Mouse (Mus musculus): ENCODE measurements around the gene Zfp184. TPM values are rescaled to one million over a fixed set of nuclear protein-coding genes. Genes with fewer than 3 reads are reported as not detected.

Gene Zfp184
- polyA plus RNA-seq, 2 experiments: 0.41 to 0.50 TPM

DNA sequence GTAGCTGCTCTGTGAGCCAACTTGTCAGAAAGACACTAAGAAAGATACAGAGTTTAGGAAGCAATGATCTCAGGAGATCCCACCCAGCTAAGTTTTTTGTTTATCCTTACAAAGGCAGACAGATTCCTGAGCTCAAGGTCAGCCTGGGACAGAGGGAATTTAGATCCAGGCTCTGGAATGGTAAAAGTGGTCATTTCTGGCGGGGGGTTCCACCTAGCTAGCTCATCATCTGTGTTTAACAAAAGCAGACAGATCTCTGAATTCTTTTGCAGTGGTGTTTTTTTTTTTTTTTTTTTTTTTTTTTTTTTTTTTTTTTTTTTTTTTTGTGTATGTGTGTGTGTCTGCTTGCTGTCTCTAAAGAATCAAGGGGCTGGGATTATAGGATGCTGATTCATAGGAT, 24.4 kb downstream of the Zfp184 start:
- no peak for ATAC-seq (ENCODE audit: insufficient read depth)
- H3K4me1 ChIP-seq (replicated peaks; ENCODE audit: control insufficient read depth in 2 of 2, insufficient read depth in 2 of 2, low read length in 1 of 2): peaks cover 0 to 3% of the 10 kb centered on the region in 2 experiments; a peak in 2 of 4 replicates
- no peak for TF ChIP-seq EP300 (IDR thresholded peaks at IDR 0.05; ENCODE audit: low read depth)
- no peak for TF ChIP-seq CTCF (IDR thresholded peaks at IDR 0.05; ENCODE audit: low read depth)
- H3K4me2 ChIP-seq (ENCODE audit: low read depth): no peak overlapping the region
- H3K9ac ChIP-seq (replicated peaks): no peak overlapping the region
- H3K36me3 ChIP-seq (replicated peaks; ENCODE audit: control insufficient read depth, insufficient read depth, low read depth): no peaks in the 10 kb centered on the region
- H3K27ac ChIP-seq: no peak overlapping the region
- no peak overlapping the region for H3K4me3 ChIP-seq (ENCODE audit: insufficient read depth in 1 of 2, low read depth in 2 of 2, low read length in 2 of 2)
- 29% methylated on average over 1 of the region's 1 CpGs for WGBS (ENCODE audit: insufficient replicate concordance)
- H3K27me3 ChIP-seq (ENCODE audit: control insufficient read depth, insufficient read depth, low read length): no peaks in the 10 kb centered on the region
- no peaks in the 10 kb centered on the region for H3K9me3 ChIP-seq (ENCODE audit: control insufficient read depth, low read length)
- no peak for DNase-seq (ENCODE audit: low read depth in 3 of 3, low spot score in 3 of 3)

DNA sequence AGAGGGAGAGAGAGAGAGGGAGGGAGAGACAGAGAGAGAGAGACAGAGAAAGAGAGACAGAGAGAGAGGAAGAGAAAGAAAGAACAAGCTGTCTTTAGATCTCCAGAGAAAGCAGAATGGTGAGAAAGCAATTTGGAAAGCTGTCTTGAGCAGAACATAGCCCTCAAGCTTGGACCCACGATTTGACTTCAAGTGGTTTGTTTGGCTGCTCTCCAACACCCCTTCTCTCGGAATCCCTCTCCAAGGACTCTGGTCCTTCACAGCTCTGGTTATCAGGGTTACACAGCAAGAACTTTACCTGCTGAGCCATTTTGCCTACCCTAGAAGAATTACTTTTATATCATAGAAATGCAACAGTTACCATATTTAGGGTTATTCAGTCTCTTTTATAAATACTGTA, 24.9 kb downstream of the Zfp184 start:
- Histone ChIP-seq H3K4me3 (ENCODE audit: insufficient read depth in 1 of 2, low read depth in 2 of 2, low read length in 2 of 2) (no peak overlapping the region), H3K4me2 (ENCODE audit: low read depth) (no peak overlapping the region), H3K9me3 (ENCODE audit: control insufficient read depth, low read length) (no peaks in the 10 kb centered on the region), H3K27ac (no peak overlapping the region), H3K4me1 (replicated peaks; ENCODE audit: control insufficient read depth in 2 of 2, insufficient read depth in 2 of 2, low read length in 1 of 2) (peaks cover 0 to 3% of the 10 kb centered on the region in 2 experiments; a peak in 2 of 4 replicates), H3K36me3 (replicated peaks; ENCODE audit: control insufficient read depth, insufficient read depth, low read depth) (no peaks in the 10 kb centered on the region), H3K9ac (replicated peaks) (no peak overlapping the region), H3K27me3 (ENCODE audit: control insufficient read depth, insufficient read depth, low read length) (no peaks in the 10 kb centered on the region)
- 36% methylated on average over 2 of the region's 2 CpGs for WGBS (ENCODE audit: insufficient replicate concordance)
- TF ChIP-seq EP300 (IDR thresholded peaks at IDR 0.05; ENCODE audit: low read depth): no peak
- TF ChIP-seq CTCF (IDR thresholded peaks at IDR 0.05; ENCODE audit: low read depth): no peak
- ATAC-seq (ENCODE audit: insufficient read depth) (no peak), DNase-seq (ENCODE audit: low read depth in 3 of 3, low spot score in 3 of 3) (no peak)

DNA sequence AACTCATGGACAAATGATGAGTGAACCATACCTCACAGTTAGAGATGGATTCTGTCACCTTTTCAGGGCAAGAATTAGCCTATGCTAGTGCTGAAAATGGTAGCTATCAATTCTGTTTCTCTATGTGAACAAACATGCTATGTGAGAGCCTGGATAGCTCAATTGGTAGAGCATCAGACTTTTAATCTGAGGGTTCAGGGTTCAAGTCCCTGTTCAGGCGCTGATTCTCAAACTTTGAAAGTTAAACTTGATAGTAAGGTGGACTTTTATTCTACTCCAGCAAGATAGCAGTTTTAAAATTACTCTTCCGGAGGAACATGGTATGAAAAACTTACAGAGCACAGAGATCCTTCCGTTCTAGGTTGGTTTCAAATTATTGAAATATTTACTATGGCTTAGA, 26.7 kb downstream of the Zfp184 start:
- no peak for ATAC-seq (ENCODE audit: insufficient read depth)
- H3K4me2 ChIP-seq (ENCODE audit: low read depth): no peak overlapping the region
- H3K27me3 ChIP-seq (ENCODE audit: control insufficient read depth, insufficient read depth, low read length): no peaks in the 10 kb centered on the region
- peaks cover 2 to 3% of the 10 kb centered on the region in 2 experiments; a peak in 2 of 4 replicates for H3K4me1 ChIP-seq (replicated peaks; ENCODE audit: control insufficient read depth in 2 of 2, insufficient read depth in 2 of 2, low read length in 1 of 2)
- H3K27ac ChIP-seq: no peak overlapping the region
- peak in 1 of 3 experiments; percentile 2 for DNase-seq (ENCODE audit: low read depth in 3 of 3, low spot score in 3 of 3)
- TF ChIP-seq CTCF (IDR thresholded peaks at IDR 0.05; ENCODE audit: low read depth) (no peak), EP300 (IDR thresholded peaks at IDR 0.05; ENCODE audit: low read depth) (no peak)
- no peak overlapping the region for H3K9ac ChIP-seq (replicated peaks)
- no peaks in the 10 kb centered on the region for H3K36me3 ChIP-seq (replicated peaks; ENCODE audit: control insufficient read depth, insufficient read depth, low read depth)
- 16% methylated on average over 3 of the region's 3 CpGs for WGBS (ENCODE audit: insufficient replicate concordance)
- no peaks in the 10 kb centered on the region for H3K9me3 ChIP-seq (ENCODE audit: control insufficient read depth, low read length)
- no peak overlapping the region for H3K4me3 ChIP-seq (ENCODE audit: insufficient read depth in 1 of 2, low read depth in 2 of 2, low read length in 2 of 2)

DNA sequence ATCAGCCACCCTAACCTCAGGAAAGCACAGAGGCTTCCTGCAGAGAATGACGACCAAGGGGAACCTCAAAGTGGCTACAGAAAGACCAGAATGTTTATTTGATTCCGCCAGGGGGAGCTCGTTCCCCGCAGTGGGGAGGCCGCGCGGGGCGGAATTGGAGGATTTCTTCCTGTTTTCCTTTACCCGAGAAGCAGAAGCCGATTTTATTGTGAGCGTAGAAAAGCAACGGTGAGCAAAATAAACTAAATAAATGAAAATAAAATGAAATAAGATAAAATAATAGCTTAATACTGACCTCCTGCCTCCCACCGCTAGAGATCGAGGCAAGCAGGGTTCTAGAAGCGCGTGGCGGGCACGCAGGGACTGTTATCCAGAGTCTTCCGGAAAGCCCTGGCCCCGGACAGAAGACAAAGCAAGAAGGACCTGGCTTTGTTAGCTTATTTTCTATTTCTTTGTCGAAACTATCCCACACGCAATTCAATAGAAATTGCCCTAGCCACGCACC, 29.4 kb downstream of the Zfp184 start:
- Histone ChIP-seq H3K4me3 (ENCODE audit: insufficient read depth in 1 of 2, low read depth in 2 of 2, low read length in 2 of 2) (peak overlapping the region; percentile 79 to 100), H3K9ac (replicated peaks) (peak overlapping the region; percentile 76), H3K4me1 (replicated peaks; ENCODE audit: control insufficient read depth in 2 of 2, insufficient read depth in 2 of 2, low read length in 1 of 2) (peaks cover 2 to 3% of the 10 kb centered on the region in 2 experiments; a peak in 2 of 4 replicates), H3K36me3 (replicated peaks; ENCODE audit: control insufficient read depth, insufficient read depth, low read depth) (no peaks in the 10 kb centered on the region), H3K9me3 (ENCODE audit: control insufficient read depth, low read length) (no peaks in the 10 kb centered on the region), H3K27ac (peak overlapping the region; percentile 86), H3K27me3 (ENCODE audit: control insufficient read depth, insufficient read depth, low read length) (peaks cover 6% of the 10 kb centered on the region), H3K4me2 (ENCODE audit: low read depth) (peak overlapping the region; percentile 70)
- ATAC-seq (ENCODE audit: insufficient read depth) (peak; percentile 83), DNase-seq (ENCODE audit: low read depth in 3 of 3, low spot score in 3 of 3) (peak; percentile 75 to 87 (median 77))
- under 1% methylated on average over 23 of the region's 23 CpGs for whole genome bisulfite sequencing (ENCODE audit: insufficient replicate concordance)
- TF ChIP-seq CTCF (IDR thresholded peaks at IDR 0.05; ENCODE audit: low read depth) (peak; percentile 97), EP300 (IDR thresholded peaks at IDR 0.05; ENCODE audit: low read depth) (no peak)

DNA sequence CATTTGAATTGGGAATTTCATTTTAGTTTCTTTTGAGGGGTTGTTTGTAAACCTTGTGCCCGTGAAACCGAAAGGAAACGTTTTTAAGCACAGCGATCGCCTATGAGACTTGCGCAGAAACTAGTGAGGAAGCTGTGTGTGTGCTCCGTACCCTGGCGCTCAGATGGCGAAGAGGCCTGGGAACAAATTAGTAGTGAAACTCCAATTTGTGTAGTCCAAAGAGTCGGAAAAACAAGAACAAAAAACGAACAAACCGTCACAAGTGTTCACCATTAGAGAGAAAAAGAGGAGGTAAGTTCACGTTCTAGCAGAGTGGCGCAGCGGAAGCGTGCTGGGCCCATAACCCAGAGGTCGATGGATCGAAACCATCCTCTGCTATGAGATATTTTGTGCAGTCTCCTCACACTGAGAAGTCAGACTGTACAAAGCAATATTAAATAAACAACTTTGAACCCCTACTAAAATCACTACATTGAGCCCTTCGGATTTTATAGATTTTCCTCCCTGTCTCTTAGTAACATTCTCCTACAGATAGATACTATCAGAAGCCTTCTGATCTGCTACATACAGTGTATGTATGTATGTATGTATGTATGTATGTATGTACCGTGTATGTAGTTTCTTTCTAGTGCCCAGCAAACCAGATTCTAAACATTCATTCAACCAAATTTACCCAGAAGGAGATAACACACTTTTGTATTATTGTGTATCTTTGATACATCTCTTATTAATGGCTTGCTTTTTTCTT, 30.0 kb downstream of the Zfp184 start:
- Histone ChIP-seq H3K4me1 (replicated peaks; ENCODE audit: control insufficient read depth in 2 of 2, insufficient read depth in 2 of 2, low read length in 1 of 2) (peaks cover 2 to 3% of the 10 kb centered on the region in 2 experiments; a peak in 2 of 4 replicates), H3K4me2 (ENCODE audit: low read depth) (peak overlapping the region; percentile 70), H3K27me3 (ENCODE audit: control insufficient read depth, insufficient read depth, low read length) (peaks cover 10% of the 10 kb centered on the region), H3K9ac (replicated peaks) (peak overlapping the region; percentile 76), H3K27ac (peak overlapping the region; percentile 86), H3K9me3 (ENCODE audit: control insufficient read depth, low read length) (no peaks in the 10 kb centered on the region), H3K4me3 (ENCODE audit: insufficient read depth in 1 of 2, low read depth in 2 of 2, low read length in 2 of 2) (peak overlapping the region; percentile 79 to 100), H3K36me3 (replicated peaks; ENCODE audit: control insufficient read depth, insufficient read depth, low read depth) (no peaks in the 10 kb centered on the region)
- WGBS (ENCODE audit: insufficient replicate concordance): 4% methylated on average over 20 of the region's 20 CpGs
- TF ChIP-seq CTCF (IDR thresholded peaks at IDR 0.05; ENCODE audit: low read depth) (no peak), EP300 (IDR thresholded peaks at IDR 0.05; ENCODE audit: low read depth) (no peak)
- peak; percentile 64 to 74 (median 67) for DNase-seq (ENCODE audit: low read depth in 3 of 3, low spot score in 3 of 3)
- ATAC-seq (ENCODE audit: insufficient read depth): peak; percentile 96

Measured in liver, embryonic 14.5 days (tissue).